Mouse (Mus musculus) heart, adult 2 months (tissue): Measurements from ENCODE around the gene Tarbp2.

Experiments used
- CTCF ChIP-seq: fragments of 200-600 bp; IDR thresholded peaks from 2 replicates; pipeline ENCODE4 v1.8.1; 2022; ENCODE audit warnings: antibody characterized with exemption, mild to moderate bottlenecking, moderate library complexity
- EP300 ChIP-seq: fragments of 200-500 bp; IDR thresholded peaks from 2 replicates; pipeline ENCODE4 v1.6.1; 2011; ENCODE audit warnings: low read depth, low read length, control low read depth; ENCODE audit not compliant: insufficient read depth
- POLR2A ChIP-seq: fragments of 200-500 bp; IDR thresholded peaks from 2 replicates; pipeline ENCODE4 v1.6.1; 2011; ENCODE audit warnings: mild to moderate bottlenecking, low read depth, low read length, control low read depth; ENCODE audit not compliant: insufficient read depth

DNA sequence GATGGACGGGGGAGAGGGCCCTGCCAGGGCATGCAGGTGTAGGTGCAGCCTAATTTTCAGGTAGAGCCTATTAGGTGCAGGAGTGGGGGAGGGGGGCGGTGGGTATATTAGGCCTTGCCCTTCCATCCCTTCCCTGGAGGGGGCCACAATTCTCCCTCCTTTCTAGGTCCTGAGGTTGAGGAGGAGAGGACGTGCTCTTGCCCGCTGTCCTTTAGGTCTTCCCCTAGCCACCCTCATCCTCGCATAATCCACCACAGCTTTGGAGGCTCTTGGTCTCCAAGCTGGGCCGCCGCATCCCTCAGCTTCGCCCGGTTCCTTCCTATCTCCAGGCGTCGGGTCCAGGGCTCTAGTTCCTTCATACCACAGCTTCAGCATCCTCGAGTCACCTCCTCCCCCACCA, 1.7 kb upstream of the Tarbp2 start:
- TF ChIP-seq POLR2A, result no peak
- no peak for TF ChIP-seq CTCF
- TF ChIP-seq EP300, result no peak
